Mouse (Mus musculus) erythroid progenitor cell, adult 5-6 weeks (primary cell): Measurements from ENCODE around the gene Camta2. TPM values are rescaled to one million over a fixed set of nuclear protein-coding genes. Genes with fewer than 3 reads are reported as not detected.

Source experiments
- ATAC-seq: replicated peaks from 2 replicates; pipeline ENCODE4 v1.8.0; 2016; ENCODE audit warnings: moderate number of reproducible peaks, mild to moderate bottlenecking, moderate TSS enrichment, inconsistent platforms; ENCODE audit not compliant: poor library complexity, low FRiP score, severe bottlenecking
- total RNA-seq, 2 experiments: library from RNA; stranded (forward) in 1 of 2; stranded (reverse) in 1 of 2; fragments of 150-400 nt in 1 of 2; fragments of 186-747, 209-891 nt in 1 of 2; gene quantifications; 2 replicates each; pipeline versions ENCODE4 v1.2.3 to v1.2.4; 2015 to 2017; ENCODE audit warnings: low replicate concordance in 2 of 2

The Camta2 gene
- total RNA-seq (2015; ENCODE audit: low replicate concordance) (4.7 and 17.6 TPM in 2 replicates), total RNA-seq (2017; ENCODE audit: low replicate concordance) (0.45 and 0.90 TPM in 2 replicates)

DNA sequence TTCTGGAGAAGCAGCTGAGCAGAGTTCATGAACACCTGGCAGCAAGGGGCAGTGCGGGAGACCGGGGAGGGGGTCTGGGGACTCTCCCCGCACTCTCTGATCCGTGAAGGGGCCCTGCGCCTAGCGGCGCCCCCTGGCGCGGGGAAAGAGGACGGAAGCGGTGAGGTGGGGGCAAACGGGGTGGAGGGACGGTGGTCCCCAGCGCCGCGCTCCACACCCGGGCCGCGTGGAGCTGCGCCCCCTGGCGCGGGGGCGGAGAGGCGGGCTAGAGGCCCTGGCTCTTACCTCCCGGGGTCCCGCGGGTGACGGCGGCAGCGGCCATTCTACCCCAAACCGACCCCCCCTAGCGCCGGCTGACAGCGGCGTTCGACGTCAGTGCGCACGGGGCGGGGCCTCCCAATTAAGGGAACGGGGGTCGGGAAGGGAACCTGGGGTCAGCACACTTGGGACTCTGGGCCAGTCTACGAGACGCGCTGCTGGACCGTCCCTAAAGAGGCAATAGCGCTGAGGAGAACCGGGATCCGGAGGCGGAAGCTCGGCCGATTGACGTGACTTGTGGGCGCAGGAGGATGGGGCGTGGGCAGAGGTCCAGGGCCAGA is at the start of gene Camta2:
Gene Camta2, minus strand, starts transcription at position 505 of the 599 bp plus-strand sequence.
- ATAC-seq, result peak; percentile 63

DNA sequence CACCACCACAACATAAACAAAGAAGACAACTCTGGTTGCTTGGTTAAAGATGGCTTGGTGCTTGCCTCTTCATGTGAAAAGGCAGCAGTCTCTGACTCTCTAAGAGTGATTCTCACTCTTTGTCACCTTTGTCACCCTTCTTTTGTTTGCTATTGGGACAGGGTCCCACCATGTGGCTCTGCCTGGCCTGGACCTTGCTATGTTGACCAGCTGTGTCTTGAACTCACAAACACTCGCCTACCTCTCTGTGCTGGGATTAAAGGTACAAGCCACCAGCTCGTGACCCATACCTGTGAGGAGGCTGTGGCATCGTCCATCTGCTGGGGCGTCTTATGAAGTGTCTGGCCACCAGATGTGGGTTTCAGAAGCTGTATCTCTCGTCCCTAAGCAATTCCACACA is 45.4 kb upstream of the Camta2 start:
- ATAC-seq, result no peak

DNA sequence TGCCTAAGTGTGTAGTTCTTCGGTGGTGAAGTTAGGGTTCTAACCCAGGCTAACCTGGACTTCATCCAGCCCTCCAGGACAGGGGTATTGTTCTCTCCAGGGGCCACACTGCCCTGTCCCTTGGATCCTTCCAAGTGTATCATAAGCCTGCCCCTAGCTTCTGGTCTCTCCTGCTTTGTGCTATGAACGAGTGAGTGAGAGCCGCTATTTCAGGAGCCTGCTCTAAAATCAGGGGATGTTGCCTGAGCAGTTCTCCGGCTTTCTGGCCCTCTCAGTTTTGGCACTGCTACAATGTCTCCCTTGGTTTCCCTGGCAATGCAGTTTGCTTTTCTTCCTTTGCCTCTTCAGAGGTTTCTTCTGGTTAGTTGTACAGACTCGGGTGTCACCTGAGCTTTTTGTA is 43.3 kb upstream of the Camta2 start:
- no peak for ATAC-seq

DNA sequence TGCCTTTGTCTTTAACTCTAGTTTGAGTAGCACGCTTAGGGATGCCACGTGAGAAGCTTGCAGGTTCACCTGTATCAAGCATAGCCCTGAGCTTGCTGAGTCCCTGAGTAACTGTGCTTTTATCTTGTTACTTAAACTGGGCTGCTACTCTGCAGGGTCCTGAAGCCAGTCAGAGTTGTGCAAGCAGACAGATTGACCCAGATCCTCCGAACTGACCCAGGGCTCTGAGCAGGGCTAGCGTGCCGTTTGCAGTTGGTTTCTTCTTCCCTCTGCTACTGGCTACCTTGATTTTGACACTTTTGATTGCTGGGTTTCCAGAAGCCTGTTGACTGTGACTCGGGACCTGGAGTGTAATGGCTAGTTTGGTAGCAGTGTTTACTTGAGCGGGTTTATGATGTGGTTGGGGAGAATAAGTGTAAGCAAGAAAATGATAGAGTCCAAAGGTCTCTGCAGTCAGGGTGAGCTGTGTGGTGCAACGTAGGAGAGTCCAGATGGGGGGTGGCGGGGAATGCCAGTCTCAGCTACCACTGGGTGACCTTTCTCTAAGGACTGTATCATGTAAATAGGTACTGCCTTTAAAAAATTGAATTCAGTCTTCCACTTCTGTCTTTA is 42.6 kb upstream of the Camta2 start:
- ATAC-seq, result no peak

DNA sequence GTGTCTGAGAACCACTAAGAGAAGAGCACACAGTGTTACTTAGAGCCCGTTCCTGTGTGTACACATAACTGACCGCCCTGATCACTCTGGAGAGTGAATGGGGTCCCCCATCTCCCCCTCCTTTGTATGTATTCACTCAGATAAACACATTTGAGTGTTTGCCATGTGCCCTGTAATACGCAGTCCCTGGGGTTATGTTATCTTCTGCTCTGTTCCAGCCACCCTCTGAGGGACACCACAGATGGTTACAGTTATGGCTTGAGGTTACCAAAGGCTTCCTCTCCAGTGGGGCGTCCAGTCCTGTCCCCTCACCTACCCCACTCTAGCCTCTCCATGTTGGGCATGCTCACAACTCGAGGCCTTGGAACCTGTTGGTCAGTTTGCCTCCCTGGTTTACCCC is 39.5 kb upstream of the Camta2 start:
- no peak for ATAC-seq

DNA sequence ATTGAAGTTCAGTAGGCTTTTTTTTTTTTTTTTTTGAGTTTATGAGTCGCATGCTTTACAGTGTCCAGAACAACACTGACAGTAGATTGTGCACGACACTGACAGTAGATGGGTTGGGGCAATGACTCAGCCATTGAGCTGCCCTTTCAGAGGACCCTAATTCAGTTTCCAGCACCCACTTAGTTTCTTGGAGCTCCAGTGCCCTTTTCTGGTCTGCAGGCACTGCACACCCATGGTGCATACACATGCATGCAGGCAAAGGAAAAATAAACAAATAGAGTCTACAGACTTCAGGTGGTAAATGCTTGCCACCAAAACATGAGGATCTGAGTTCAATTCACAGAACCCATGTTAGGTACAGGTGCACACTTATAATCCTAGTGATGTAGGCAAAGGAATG is 38.7 kb upstream of the Camta2 start:
- ATAC-seq, result no peak

DNA sequence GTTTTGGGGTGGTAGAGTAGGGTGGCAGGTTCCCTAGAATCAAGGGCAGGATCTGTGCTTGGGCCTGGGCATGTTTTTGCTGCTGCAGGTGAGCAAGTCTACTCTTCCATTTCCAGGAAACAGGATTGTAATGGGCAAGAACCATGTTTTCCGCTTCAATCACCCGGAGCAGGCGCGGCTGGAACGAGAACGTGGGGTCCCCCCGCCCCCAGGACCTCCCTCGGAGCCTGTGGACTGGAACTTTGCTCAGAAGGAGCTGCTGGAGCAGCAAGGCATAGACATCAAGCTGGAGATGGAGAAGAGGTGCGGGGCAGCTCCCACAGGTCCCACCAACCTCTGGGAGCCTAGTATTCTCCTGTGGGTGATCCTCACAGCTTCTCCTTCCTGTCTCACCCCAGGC is 36.8 kb upstream of the Camta2 start:
- ATAC-seq, result no peak

DNA sequence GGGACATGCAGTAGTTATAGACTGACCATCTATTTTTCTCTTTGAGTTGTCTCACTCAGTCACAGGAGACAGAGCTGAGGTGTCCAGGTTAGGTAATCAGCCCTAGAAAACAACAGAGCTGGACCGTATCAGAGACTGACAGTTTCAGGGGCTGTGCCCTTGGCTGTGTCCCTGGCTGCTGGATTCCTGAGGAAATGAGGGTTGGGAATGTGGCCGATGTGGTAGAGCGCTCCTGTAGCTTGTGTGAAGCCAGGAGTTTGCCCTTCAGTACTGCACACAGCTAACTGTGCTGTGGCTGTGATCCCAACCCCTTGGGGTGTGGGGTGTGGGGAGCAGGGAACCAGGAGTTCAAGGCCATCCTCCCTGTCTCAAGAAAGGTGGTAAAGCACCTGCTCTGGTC is 33.2 kb upstream of the Camta2 start:
- ATAC-seq, result no peak

DNA sequence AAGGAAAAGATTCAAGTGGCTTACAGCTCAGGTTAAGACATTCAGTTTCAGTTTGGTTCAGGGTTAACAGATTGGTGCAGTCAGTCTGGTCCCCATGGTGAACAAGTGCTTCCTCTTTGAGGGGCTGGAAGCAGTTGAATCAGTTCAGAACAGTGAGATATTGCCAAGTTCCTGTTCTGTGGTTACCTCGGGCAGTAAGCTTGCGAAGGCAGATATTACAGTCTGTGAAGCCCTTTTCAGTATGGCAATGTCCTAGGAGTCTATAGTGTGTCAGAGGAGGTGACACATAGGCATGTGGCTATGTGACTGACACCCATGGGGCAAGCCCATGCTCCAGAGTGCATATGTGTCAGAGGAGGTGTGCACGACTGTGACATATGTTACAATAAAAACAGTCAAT is 32.7 kb upstream of the Camta2 start:
- no peak for ATAC-seq

DNA sequence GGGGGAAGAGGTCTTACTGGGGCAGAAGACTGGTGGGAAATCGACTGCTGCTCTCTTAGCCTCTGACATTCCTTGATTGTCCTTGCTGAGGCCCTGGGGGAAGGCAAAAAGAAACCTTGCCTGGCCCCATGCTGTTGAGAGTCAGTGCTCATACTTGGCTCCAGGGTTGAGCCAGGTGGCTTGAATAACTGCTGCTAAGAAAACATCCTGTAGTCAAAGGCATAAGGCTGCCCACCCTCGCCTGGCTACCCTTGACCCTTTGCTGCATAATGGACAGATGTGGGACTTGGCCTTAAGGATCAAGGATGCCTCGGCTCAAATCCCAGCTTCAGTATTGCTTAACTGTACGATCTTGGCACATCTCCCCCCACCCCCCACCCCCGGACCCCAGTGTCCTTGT is 30.6 kb upstream of the Camta2 start:
- ATAC-seq, result no peak

DNA sequence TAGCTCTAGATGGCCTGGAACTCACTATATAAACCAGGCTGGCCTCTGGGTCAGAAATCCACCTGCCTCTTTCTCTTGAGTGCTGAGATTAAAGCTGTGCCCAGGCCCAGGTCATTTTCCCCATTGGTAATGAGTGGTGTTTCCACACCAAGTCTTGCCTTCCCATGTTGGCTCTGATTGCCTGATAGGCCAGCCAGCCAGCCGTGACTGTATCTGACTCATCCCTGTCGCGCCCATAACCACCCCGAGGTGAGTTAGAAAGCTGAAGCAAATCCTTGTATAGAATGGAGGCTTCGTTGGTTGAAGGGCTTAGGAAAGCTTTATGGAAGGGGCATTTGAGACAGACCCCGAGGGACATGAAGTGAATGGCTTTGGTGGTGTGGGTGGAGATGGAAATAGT is 27.9 kb upstream of the Camta2 start:
- no peak for ATAC-seq

DNA sequence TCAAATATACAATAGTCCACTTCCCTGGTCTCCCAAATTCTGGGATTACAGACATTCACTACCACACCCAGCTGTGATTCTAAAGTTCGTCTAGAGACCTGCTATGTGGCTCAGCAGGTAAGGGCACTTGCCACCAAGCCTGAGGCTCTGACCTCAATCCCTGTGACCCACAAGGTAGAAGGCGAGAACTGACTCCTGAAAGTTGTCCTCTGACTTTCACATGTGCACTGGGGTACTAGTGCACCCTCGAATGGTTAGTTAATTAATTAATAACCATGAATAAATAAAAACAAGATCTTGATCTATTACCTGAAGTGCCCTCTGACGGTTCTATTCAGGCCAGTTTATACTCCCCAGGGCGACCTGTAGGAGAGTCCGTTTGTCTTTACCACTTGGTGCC is 25.3 kb upstream of the Camta2 start:
- no peak for ATAC-seq

DNA sequence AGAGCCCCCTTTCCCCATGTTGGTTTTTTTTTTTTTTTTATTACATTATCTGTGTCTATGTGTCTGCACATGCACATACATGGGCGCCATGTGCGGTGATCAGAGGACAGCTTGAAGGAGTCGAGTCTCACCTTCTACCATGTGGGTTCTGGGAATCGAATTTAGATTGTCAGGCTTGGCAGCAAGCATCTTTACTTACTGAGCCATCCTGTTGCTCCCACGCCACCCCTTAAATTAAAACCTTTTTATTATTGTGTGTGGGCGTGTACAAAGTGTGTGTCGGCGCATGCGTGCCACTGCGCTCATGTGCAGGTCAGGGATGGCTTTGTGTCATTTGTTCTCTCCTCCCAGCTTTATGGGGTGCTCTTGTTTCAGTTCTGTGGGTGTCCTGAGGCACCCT is 23.1 kb upstream of the Camta2 start:
- no peak for ATAC-seq

DNA sequence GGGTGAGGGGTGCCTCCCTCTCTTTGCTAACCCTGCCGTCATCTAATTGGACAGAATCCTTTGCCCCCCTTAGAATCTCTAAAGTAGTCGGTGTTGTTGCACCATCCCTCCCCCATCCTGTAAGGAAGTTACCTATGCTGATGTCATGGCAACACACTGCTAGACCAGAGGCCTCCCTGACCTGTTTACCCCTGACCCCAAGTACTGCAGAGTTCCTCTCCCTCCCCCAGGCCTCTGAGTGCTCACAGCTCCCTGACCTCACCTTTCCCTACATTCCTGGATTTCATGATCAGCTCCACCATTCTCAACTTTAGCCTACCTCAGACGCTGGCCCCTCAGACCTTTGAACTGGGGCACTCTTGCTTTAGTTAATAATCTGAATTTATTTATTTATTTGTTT is 18.2 kb upstream of the Camta2 start:
- no peak for ATAC-seq

DNA sequence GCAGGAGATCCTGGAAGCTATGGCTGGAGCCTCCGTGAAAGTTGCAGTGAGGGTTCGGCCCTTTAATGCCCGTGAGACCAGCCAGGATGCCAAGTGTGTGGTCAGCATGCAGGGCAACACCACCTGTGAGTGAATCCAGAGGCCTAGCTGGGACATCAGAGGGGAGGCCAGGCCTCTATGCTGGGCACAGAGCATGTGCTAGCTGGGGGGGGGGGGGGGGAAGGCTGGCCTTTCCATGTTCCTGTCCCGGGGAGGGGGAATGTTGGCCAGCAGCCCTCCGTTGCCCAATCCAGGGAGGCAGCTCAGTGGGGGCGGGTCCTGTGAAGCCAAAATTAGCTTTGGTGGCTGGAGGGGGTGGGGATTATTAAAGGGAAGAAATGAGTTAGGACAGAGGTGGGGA is 14.9 kb upstream of the Camta2 start:
- no peak for ATAC-seq

DNA sequence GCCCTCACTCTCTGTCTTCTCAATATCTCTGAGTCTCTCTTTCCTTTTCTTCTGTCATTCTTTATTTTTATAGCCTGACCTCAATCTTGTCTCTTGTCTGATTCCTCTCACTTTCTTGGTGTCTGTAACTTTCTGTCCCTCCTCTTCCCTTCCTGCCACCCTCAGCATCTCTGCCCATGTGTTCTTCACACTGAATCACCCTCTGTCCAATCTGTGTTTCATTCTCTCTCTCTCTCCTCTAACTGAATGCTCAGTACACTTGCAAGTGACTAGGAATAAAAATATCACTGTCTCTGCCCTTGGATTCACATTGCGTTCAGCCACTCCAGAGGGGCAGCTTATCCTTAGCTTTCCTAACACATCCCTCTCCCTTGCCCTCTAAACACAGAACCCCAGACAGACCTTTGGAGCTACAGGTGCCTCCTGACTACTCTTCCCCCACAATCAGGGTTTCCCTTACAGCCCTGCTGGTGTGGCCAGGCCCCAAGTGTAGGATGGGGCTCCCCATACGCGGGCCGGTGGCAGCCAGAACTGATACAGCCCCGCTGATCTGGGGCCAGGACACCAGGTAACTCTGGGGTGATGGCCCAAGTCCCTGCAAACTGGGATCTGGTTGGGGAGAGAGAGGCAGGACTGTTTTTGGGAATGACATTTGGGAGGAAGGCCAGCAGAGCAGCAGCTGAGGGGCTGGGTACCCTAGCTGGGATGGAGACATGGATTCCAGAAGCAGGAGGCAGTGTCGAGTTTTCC is 14.3 kb upstream of the Camta2 start:
- no peak for ATAC-seq

DNA sequence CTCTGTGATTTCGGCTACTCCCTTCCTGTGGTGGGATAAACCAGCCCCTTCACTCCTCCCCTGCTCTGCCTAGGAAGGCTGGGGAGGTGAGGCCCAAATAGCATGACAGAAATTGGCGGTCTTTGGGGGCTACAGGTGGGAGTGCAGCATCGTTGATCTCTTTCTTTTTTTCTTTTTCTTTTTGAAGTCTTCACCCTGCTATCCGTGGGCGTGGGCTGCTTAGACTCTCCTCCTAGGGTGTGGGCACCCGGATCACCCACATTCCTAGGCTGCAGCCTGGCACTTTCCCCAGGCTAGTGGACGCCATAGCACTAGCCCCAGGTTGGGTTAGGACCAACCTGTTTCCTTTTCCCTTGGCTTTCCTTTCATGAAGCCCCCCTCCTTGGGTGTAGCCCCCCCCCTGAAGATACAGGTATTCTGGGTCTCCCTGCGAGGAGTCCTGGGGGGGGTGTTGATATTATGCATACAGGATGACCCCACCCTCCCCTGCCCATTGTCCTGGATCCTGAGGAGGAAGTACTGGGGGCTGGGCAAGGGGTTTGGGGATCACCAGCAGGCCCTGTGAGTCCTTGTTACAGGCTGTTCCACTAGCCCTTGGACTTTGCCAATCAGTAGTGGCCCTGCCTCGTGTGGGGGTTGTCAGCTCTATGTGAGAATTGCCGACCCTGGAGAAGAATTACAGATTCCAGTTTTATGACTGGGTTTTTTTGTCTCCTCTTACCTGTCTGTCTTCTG is 13.5 kb upstream of the Camta2 start:
- no peak for ATAC-seq

DNA sequence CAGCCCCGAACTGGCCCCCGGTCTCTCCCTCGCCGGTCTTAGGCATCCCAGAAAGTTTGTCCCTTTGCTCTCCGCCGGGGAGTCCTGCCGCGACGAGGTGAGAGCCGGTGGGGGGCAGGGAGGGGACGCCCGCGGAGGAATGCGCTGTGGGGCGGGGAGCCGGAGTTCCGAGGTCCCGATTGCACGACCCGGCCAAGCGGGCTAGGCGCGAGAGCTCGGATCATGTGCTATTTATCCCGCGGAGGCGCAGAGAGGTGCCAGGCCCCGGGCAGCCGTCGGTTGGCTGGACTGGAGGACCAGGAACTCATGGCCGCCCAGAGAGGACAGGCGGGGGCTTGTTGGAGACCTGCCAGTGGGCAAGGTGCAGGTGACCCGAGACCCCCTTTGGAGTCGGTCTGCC is 12.7 kb upstream of the Camta2 start:
- peak; percentile 33; the same call in 1 of the 2 replicates for ATAC-seq

DNA sequence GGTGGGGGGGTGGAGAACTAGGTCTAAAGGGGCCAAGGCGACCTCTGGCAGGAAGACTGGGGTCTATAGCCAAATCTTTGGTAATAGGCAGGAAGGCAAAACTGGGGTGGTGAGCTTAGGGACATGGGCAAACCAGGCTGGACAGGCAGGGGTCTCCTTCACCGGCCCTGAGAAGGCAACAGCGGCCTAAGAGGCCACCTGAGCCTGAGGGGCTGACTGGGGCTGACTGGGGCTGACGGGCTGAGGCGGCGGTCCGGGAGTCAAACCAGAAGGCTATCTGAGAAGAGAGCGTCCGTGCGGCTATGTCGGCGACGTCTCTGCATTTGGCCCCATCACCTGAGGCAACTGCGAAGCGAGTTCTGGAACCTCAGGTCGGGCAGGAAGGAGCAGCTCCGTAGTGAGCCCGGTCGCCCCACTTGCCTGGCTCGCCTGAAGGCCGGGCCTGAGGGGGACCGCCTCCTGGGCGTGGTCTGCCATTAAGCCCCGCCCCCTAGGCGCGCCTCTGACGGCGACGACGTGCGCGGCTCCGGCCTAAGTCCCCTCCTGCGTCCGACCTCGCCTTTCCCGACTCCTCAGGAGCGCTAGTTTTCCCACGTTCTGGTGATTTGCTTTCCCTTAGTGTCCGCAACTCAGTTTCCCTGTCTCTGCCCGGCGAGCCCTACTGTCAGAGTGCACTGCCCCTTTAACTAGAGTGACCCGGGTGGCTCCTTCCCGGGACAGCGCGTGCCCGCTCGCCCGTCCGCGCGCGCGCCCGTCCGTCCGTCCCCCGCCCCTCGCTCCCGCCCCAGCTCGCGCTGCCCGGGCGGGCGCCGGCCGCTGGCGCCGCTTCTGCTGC is 12.0 kb upstream of the Camta2 start, which contains the start of the genes Inca1 and Kif1c:
Gene Inca1, minus strand, starts transcription at position 434 of the 835 bp plus-strand sequence.
Gene Kif1c, plus strand, starts transcription at position 827 of the 835 bp plus-strand sequence.
- peak; percentile 97 for ATAC-seq

DNA sequence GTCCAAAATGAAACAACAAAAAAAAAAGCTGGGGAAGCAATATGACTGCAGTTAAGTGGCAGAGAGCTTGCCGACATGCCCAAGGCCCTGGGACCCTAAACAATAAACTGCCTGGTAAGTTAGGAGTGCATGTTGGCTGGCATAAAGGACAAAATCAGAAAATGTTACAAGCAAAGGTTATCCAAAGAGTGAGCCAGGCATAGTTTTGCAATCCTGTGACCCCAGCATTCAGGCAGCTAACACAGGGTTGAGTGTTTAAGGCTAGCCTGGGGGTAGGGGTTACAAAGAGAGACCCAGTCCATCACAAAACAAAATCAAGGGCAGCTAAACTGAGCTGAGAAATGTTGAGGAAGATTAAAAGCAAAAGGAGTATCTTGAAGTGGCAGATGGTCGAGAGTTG is 11.1 kb upstream of the Camta2 start:
- no peak for ATAC-seq
